Mouse (Mus musculus) central nervous system, embryonic 18 days (tissue): ENCODE results near the gene Prkag2. TPM values are rescaled to one million over a fixed set of nuclear protein-coding genes. Genes with fewer than 3 reads are reported as not detected.

Experiments
- polyA plus RNA-seq: library from polyadenylated mRNA; depleted of rRNA; stranded (reverse); fragments of >200 nt; gene quantifications from 2 replicates; pipeline ENCODE4 v1.2.3, GENCODE M21; 2012; rRNA removed

Prkag2 gene
- 153 and 158 TPM in 2 replicates for polyA plus RNA-seq

DNA sequence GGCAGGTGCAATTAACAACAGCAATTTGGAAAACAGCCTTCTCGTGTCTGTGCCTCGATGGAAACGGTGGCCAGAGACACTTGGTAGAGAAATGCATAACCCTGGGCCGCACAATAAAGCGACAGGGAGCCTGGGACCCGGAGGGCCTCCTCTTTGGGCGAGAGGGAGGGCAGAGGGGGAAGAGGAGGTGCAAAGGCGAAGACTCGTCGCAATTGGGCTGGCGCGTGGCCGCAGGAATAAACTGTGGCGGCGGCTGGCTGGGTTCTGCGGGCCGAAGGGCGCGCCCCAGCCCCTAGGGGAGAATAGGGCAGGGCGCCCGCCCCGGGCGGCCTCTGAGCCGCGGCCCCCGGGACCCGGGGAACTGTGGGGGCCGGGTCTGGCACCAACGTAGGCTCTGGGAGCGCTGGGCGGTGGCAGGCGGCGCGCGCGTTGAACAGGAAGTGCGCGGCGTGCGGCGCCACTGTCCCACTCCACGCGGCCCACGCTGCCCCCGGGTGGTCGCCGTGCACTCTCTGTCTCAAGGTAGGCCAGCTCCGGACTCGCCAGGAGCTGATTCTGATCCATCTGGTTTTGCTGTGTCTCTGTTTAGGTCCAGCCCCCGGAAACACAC, at the start of gene Prkag2:
TSS of gene Prkag2 (minus strand) at position 127 of the 610 bp plus-strand sequence.

GRCm38 (mm10) chr5:24842274-24843102, 258.0 kb downstream of the Prkag2 start, which contains the start of gene Rheb:
TSS of gene Rheb (minus strand) at chr5:24842624.

Other genes starting within 250 kb of the Prkag2 start
- not detected in 2 replicates for gene Galntl5, start 80.8 kb upstream of the Prkag2 start, polyA plus RNA-seq
- 44.9 and 47.8 TPM in 2 replicates for gene Galnt11, start 121.3 kb upstream of the Prkag2 start, polyA plus RNA-seq
- gene E130116L18Rik, start 122.5 kb upstream of the Prkag2 start, polyA plus RNA-seq = not detected in 2 replicates